Comparison of ENCODE assay signal across 14 mouse cellular contexts in the genomic region with DNA sequence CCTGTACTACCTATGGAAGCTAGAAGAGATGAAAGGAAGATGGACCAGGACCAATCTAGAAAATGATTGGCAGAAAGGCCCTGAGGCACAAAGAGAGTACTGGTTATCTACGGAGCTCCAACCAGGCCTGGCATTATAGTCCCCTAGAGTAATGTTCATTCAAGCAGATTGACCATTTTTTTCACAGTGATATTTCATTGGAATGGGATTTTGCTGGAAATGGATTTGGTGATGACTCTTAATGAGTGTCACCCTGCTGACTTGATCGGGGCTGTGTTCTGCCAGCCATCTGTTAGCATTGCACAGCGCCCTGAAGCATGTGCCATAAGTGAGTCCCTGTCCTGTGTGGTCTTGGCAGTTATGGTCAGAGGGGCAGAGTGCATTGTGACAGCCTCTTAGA.
DNase-seq lines count a peak whose midpoint lies in the region; ATAC-seq lines count a peak whose summit lies in the region.
"Had no signal": no experiment of that assay in that cellular context is flagged by ENCODE, and none has a peak within 500 bp of the region (broad histone marks: within the 10 kb centered on the region; RNA-seq: fewer than 3 reads in every experiment).

No protein-coding gene starts in this region.

- WGBS in forebrain, embryonic 14.5 days: 62% methylated on average over 3 of the region's 3 CpGs
- 87% methylated on average over 3 of the region's 3 CpGs for WGBS in forebrain, embryonic 10.5 days
- WGBS in hindbrain, embryonic 15.5 days: 48% methylated on average over 3 of the region's 3 CpGs

- no peaks in the 10 kb centered on the region for H3K9me3 ChIP-seq in forebrain, embryonic 14.5 days (replicated peaks; ENCODE audit: control insufficient read depth, low read length)
- no peaks in the 10 kb centered on the region for H3K9me3 ChIP-seq in forebrain, embryonic 10.5 days
- H3K9me3 ChIP-seq in hindbrain, embryonic 15.5 days: no peaks in the 10 kb centered on the region

- H3K4me3 ChIP-seq in forebrain, embryonic 14.5 days (ENCODE audit: low read depth, low read length): no peak overlapping the region
- H3K4me3 ChIP-seq in forebrain, embryonic 10.5 days: no peak overlapping the region
- no peak overlapping the region for H3K4me3 ChIP-seq in hindbrain, embryonic 15.5 days

- intact Hi-C loops in gastrocnemius, postnatal 36 days (cut with DNase I): no loop called here

- no peaks in the 10 kb centered on the region; the same call in 1 of the 2 replicates for H3K4me1 ChIP-seq in forebrain, embryonic 14.5 days (ENCODE audit: control insufficient read depth, insufficient read depth, low read length)
- no peaks in the 10 kb centered on the region for H3K4me1 ChIP-seq in forebrain, embryonic 10.5 days
- H3K4me1 ChIP-seq in hindbrain, embryonic 15.5 days (replicated peaks): 0 out of 2 replicates have a peak, but pooled peaks cover 15% of the 10 kb centered on the region

- 0 out of 2 replicates have a peak overlapping the region, but pooled peaks have one; percentile 24 for H3K27ac ChIP-seq in forebrain, embryonic 14.5 days (ENCODE audit: low read depth, low read length)
- H3K27ac ChIP-seq in forebrain, embryonic 10.5 days: no peak overlapping the region
- peak overlapping the region; percentile 61 for H3K27ac ChIP-seq in hindbrain, embryonic 15.5 days (replicated peaks)
- H3K27ac ChIP-seq: liver, embryonic 14.5 days had no signal

- H3K4me2 ChIP-seq in forebrain, embryonic 14.5 days (ENCODE audit: low read length): no peak overlapping the region
- no peak overlapping the region for H3K4me2 ChIP-seq in hindbrain, embryonic 15.5 days

- peak; percentile 41 for DNase-seq in forebrain, embryonic 14.5 days (ENCODE audit: low spot score)
- no peak for DNase-seq in forebrain, embryonic 10.5 days (ENCODE audit: extremely low spot score, low spot score)
- peak; percentile 16 for DNase-seq in retina, postnatal 1 day
- no peak for DNase-seq in retina, embryonic 14.5 days (ENCODE audit: low spot score)
- DNase-seq in gastrocnemius, postnatal 36 days: no peak
- DNase-seq in gastrocnemius, adult 8-10 months (ENCODE audit: low spot score in 2 of 2): no peak
- DNase-seq in adrenal gland, postnatal 25 days: no peak
- DNase-seq: adrenal gland, adult 8-10 months; heart, adult 18-20 months; heart, postnatal 10 days; kidney, adult 18-20 months; thymus, adult 18-20 months had no signal

- peak; percentile 60; the same call in 1 of the 2 replicates for ATAC-seq in forebrain, embryonic 14.5 days
- ATAC-seq in hindbrain, embryonic 15.5 days (ENCODE audit: low FRiP score, low read depth): peak; percentile 86

- H3K27me3 ChIP-seq in forebrain, embryonic 14.5 days (replicated peaks; ENCODE audit: control insufficient read depth, insufficient read depth, low read length): no peaks in the 10 kb centered on the region
- no peaks in the 10 kb centered on the region for H3K27me3 ChIP-seq in forebrain, embryonic 10.5 days (ENCODE audit: poor library complexity, severe bottlenecking)
- H3K27me3 ChIP-seq in hindbrain, embryonic 15.5 days: no peaks in the 10 kb centered on the region

- no peak overlapping the region for H3K9ac ChIP-seq in forebrain, embryonic 14.5 days (ENCODE audit: low read length)
- H3K9ac ChIP-seq in hindbrain, embryonic 15.5 days: no peak overlapping the region
- H3K9ac ChIP-seq: liver, embryonic 14.5 days had no signal

- no peaks in the 10 kb centered on the region for H3K36me3 ChIP-seq in forebrain, embryonic 14.5 days (ENCODE audit: control insufficient read depth, insufficient read depth, low read length)
- H3K36me3 ChIP-seq in forebrain, embryonic 10.5 days (replicated peaks): no peaks in the 10 kb centered on the region
- H3K36me3 ChIP-seq in hindbrain, embryonic 15.5 days: no peaks in the 10 kb centered on the region

Comparison
In these comparisons a context has a peak if more than half of its experiments do, and no peak if none do; other contexts are left out.
1. DNase-seq: peak in forebrain, embryonic 14.5 days (single experiment) and retina, postnatal 1 day (single experiment); none in forebrain, embryonic 10.5 days (single experiment), retina, embryonic 14.5 days (single experiment), gastrocnemius, postnatal 36 days (0 of 2), gastrocnemius, adult 8-10 months (0 of 2) and adrenal gland, postnatal 25 days (single experiment).